Mouse (Mus musculus) megakaryocyte, embryonic 14.5 days (primary cell): ENCODE measurements at regions not wholly inside any gene's neighbourhood (a gene's known extent, or its start where the extent isn't known, plus 50 kb on each side); places are given as distances from the start of the nearest gene placed in this dataset.

Experiments used
- H3K27me3 ChIP-seq: replicated peaks from 2 replicates; pipeline ENCODE3; 2012; ENCODE audit warnings: inconsistent platforms
- H3K36me3 ChIP-seq: replicated peaks from 2 replicates; pipeline ENCODE3; 2012; ENCODE audit warnings: low read length, inconsistent platforms, mixed read lengths
- H3K4me1 ChIP-seq: 2 replicates; pipeline ENCODE4 v1.6.1; 2012; ENCODE audit warnings: inconsistent platforms
- H3K4me3 ChIP-seq: replicated peaks from 2 replicates; pipeline ENCODE3; 2012; ENCODE audit warnings: moderate library complexity, mild to moderate bottlenecking, inconsistent platforms
- H3K9me3 ChIP-seq: 2 replicates; pipeline ENCODE4 v1.6.1; 2012; ENCODE audit warnings: inconsistent platforms
- FLI1 ChIP-seq: IDR thresholded peaks from 2 replicates; pipeline ENCODE4 v1.6.1; 2012; ENCODE audit warnings: low read length, inconsistent platforms, mixed read lengths
- GATA1 ChIP-seq: IDR thresholded peaks from 3 replicates; pipeline ENCODE4 v1.6.1; 2012; ENCODE audit warnings: mixed read lengths, low read length, inconsistent platforms, borderline replicate concordance

DNA sequence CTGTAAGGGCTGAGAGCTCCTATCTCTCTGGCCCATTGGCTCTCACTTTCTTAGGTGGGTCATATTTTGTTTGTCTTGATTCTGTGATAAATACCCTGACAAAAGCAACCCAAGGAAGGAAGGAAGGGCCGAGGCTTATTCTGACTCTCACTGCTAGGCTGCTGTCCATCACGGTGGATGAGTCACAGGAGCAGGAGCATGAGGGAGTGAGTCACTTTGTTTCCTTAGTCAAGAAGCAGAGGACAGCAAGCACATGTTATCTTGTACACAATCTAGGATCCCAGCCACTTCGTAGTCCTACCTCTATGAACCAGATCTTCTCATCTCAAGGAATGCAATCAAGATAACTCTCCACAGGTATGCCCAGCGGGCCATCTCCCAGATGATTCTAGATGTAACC, 69.9 kb downstream of the Atp6v1g3 start:
- no peaks in the 10 kb centered on the region for H3K27me3 ChIP-seq
- H3K9me3 ChIP-seq: no peaks in the 10 kb centered on the region
- peak overlapping the region; percentile 30 for H3K4me3 ChIP-seq
- peaks cover 3% of the 10 kb centered on the region for H3K4me1 ChIP-seq
- no peaks in the 10 kb centered on the region for H3K36me3 ChIP-seq
- TF ChIP-seq FLI1: no peak
- no peak for TF ChIP-seq GATA1

DNA sequence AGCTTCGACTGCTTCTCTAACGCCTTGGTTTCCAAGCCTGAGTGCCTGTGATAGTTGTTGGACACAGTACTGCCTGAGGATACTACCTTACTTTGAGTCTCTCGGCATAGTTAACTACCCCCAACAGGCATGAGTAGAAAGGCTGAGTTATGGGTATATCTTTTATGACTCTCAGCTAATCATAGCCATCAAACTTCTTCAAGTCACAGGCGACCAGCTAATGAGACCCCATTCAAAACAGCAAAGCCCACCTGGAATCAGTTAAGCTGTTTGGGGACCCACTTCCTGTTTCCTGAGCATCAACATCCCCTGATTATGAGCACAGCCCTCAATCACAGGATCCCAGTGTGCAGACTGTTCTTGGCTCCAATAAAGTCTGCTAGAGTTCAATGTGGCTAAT, 71.4 kb downstream of the Atp6v1g3 start:
- no peak overlapping the region for H3K4me3 ChIP-seq
- H3K36me3 ChIP-seq: no peaks in the 10 kb centered on the region
- H3K27me3 ChIP-seq: no peaks in the 10 kb centered on the region
- H3K4me1 ChIP-seq: peaks cover 6% of the 10 kb centered on the region
- no peaks in the 10 kb centered on the region for H3K9me3 ChIP-seq
- TF ChIP-seq GATA1: no peak
- no peak for TF ChIP-seq FLI1

DNA sequence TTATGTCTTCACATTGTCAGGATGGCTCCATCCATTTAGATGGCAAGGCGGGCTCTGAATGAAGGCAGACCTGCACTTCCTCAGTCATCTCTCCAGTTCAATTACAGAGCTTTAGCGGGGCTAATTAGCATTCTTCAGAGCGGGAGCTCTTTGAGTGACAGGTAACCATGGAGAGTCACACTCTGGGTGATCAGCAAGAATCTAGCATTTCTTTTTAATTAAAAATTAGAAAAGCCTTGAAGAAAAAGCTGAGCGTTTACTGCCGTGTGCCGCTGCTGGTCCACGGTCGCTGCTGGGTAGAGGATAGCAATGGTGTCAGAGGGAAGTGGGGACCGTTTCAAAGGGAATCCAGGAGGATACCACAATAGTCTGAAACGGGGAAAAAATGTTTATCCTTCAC, 72.5 kb downstream of the Atp6v1g3 start:
- Histone ChIP-seq H3K36me3 (no peaks in the 10 kb centered on the region), H3K9me3 (no peaks in the 10 kb centered on the region), H3K4me3 (no peak overlapping the region), H3K4me1 (peaks cover 6% of the 10 kb centered on the region), H3K27me3 (no peaks in the 10 kb centered on the region)
- TF ChIP-seq FLI1: no peak
- no peak for TF ChIP-seq GATA1

DNA sequence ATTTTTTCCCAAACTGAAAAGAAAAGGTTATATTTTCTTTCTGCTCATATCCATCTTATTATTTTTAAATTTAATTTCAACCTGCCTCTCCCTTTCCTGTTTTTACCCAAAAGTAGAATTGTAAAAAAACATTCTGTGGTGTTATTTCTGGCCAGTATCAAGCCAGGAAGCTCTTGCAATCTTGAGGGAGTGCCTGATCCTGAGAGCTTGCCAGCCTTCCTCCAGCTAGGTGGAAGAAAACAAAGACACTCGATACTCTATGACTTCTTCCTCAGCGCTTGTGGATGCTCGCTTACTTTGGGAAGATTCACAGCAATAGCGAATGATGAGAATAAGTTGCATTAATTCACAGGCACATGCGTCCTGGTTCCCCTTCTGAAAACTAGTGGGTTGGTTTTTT, 73.4 kb downstream of the Atp6v1g3 start:
- Histone ChIP-seq H3K9me3 (no peaks in the 10 kb centered on the region), H3K4me1 (peaks cover 6% of the 10 kb centered on the region), H3K4me3 (no peak overlapping the region), H3K36me3 (no peaks in the 10 kb centered on the region), H3K27me3 (no peaks in the 10 kb centered on the region)
- TF ChIP-seq FLI1: no peak
- TF ChIP-seq GATA1: no peak

DNA sequence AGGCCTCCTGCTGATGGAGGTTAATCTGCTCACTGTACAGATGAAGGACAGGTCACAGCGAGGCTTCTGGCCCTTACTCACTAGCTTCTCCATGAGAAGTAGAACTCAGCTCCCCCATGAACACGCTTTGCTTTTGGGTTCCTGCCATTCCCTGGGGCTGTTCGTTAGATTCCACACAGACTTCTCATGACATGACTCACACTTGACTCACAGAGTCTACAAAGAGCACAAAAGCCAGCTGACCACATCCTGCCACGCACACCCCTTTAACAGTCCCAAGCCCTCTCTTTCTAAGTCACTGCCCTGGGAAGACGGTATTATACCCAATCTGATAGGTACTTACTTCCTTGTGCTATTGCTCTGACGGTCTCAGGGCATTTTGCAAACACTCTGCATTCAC, 74.9 kb downstream of the Atp6v1g3 start:
- H3K9me3 ChIP-seq: no peaks in the 10 kb centered on the region

DNA sequence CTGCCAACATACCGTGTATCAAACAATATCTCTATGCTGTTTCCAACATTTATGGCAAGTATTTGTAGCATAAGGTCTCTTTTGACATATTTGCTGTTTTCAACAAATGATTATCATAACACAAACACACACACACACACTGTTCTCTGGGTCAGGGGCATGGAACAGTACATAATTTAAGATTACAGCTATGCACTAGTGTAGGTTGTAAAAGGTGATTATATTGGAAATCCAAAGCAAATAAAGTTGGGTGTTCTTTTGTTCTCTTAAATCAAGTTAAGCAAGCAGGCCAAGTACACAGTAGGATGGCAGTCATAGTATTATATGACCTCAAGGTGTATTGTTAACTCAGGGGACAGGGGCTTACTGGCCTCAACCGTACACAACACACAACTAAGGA, 75.6 kb downstream of the Atp6v1g3 start:
- Histone ChIP-seq H3K27me3 (no peaks in the 10 kb centered on the region), H3K36me3 (no peaks in the 10 kb centered on the region), H3K4me1 (peaks cover 6% of the 10 kb centered on the region), H3K4me3 (no peak overlapping the region), H3K9me3 (no peaks in the 10 kb centered on the region)
- no peak for TF ChIP-seq GATA1
- TF ChIP-seq FLI1: no peak

More for the DNA sequence above, 74.9 kb downstream of the Atp6v1g3 start:
- TF ChIP-seq GATA1 (no peak), FLI1 (no peak)
- Histone ChIP-seq H3K27me3 (no peaks in the 10 kb centered on the region), H3K4me1 (peaks cover 6% of the 10 kb centered on the region), H3K36me3 (no peaks in the 10 kb centered on the region), H3K4me3 (no peak overlapping the region)

DNA sequence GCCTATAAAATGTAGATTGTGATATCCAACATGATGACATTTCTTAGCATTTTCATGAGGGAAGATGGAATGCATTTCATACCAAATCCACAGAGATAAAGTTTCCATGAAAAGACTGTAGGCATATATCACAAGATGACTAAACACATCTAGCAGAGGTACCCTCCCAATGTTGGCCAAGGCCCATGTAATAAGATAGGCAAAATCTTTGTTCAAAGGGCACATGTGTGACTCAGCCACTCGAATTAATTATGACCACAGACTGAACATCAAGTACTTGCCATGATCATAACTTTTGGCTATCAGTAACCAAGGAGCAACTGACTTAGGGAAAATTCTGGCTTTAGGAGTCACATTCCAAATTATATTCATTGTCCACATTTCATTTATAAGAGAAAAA, 82.9 kb downstream of the Atp6v1g3 start:
- no peak for TF ChIP-seq GATA1
- no peak overlapping the region for H3K4me3 ChIP-seq
- no peaks in the 10 kb centered on the region for H3K36me3 ChIP-seq
- H3K27me3 ChIP-seq: no peaks in the 10 kb centered on the region
- H3K9me3 ChIP-seq: peaks cover 6% of the 10 kb centered on the region
- H3K4me1 ChIP-seq: no peaks in the 10 kb centered on the region

DNA sequence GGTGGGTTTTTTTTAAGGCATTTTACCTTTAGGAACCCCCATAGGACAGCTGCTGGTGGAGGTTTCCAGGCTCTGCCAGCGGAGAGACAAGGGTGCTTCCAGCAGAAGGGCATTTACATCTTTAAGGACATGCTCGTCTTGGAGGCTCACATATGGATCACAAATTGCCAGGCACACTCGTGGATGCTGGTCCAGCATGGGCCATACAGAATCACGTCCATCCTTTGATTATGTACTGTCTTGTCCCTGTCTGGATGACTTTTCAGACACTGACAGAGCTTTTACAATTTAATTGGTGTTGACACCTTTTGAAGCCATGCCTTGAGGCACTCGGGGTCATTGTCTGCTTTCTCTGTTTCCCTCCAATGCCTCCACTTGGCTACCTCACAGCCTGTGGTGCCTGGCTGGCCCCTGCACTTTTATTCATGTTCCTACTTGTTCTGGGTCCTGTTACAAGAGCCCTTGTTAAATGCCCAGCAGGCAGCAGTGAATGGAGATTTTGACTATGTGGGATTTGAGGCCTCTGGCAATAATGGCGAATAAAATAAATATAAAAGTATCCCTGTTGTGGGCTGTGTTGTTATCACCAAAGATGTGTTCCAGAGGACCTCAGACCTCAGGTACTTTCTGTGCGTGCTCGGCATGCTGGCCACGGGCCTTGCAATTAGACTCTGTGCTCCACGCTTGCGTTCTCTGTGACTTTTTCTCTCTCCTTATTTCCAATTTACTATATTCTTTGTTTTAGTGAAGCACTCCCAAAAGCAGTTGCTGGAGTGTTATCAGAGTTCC, 89.3 kb downstream of the Atp6v1g3 start:
- Histone ChIP-seq H3K4me1 (no peaks in the 10 kb centered on the region), H3K4me3 (no peak overlapping the region), H3K36me3 (no peaks in the 10 kb centered on the region), H3K9me3 (no peaks in the 10 kb centered on the region), H3K27me3 (no peaks in the 10 kb centered on the region)
- no peak for TF ChIP-seq GATA1
- TF ChIP-seq FLI1: no peak

DNA sequence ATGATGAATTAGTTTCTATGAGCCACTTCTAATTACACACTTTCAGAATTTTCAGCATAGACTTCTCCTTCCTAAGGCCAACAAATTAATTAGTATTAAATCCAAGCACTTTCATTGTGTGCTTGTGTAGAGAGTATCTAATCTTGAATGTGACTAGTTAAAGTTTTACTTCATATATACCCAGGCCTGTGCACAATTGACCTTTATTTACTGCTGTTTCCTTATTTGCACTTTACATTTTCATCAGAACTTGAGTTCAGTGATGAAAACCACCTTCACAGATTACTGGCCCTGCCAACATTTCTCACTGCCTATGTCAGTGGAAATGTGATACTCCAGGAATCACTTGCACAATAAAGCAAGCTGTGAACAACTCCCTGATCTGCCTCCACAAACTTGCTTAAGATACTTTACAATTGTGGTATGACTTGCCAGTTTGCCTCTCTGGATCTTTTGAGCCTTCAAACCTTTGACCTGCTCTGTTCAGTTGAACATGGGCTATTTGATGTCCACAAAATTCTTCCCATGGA, 96.5 kb downstream of the Atp6v1g3 start:
- Histone ChIP-seq H3K4me3 (no peak overlapping the region), H3K9me3 (no peaks in the 10 kb centered on the region), H3K36me3 (no peaks in the 10 kb centered on the region), H3K27me3 (no peaks in the 10 kb centered on the region), H3K4me1 (no peaks in the 10 kb centered on the region)
- TF ChIP-seq FLI1: no peak
- TF ChIP-seq GATA1: no peak

DNA sequence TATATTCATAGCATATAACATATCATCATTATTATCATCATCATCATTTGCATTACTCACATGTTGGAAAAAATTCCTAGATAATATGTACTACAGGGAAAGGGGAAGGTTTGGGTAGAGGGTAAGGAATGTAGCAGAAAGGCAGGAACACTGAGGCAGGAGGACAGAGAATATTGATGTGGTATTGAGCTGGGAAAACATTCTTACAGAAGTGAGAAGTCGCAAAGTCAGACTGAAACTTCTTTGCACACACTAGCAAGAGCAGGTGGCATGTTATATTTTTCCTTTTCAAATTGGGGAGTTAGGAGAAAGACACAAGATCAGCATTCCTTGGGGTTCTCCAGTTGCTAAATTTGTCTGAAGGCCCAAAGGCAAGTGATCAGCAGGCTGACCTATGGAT, 97.9 kb downstream of the Atp6v1g3 start:
- Histone ChIP-seq H3K27me3 (no peaks in the 10 kb centered on the region), H3K9me3 (no peaks in the 10 kb centered on the region), H3K36me3 (no peaks in the 10 kb centered on the region), H3K4me3 (no peak overlapping the region), H3K4me1 (no peaks in the 10 kb centered on the region)
- no peak for TF ChIP-seq GATA1
- no peak for TF ChIP-seq FLI1

DNA sequence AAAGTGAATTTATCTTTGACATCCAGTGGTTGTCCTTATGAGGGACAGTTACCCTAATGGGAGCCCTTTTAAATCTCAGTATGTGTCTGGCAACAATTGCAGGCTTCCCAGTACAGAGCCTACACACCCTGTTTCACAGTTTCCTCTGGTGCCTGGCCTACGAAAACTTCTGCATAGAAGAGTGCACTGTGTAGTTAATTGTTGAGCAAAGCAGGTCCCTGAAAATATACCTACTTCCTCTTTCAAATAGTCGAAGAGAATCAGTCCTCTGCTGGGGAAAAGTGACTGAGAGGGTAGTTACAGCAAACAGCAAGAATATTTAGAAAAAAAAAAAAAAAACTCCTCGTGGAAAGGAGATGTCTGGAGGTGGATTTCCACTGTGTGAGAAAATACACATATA, 110.6 kb downstream of the Atp6v1g3 start:
- TF ChIP-seq FLI1 (no peak), GATA1 (no peak)
- Histone ChIP-seq H3K4me1 (peaks cover 9% of the 10 kb centered on the region), H3K36me3 (no peaks in the 10 kb centered on the region)

More for the DNA sequence above, 110.6 kb downstream of the Atp6v1g3 start:
- Histone ChIP-seq H3K4me3 (no peak overlapping the region), H3K9me3 (no peaks in the 10 kb centered on the region), H3K27me3 (no peaks in the 10 kb centered on the region)
